Mouse (Mus musculus) forebrain, embryonic 13.5 days (tissue): Measurements from ENCODE around the gene Atg9a. TPM values are rescaled to one million over a fixed set of nuclear protein-coding genes. Genes with fewer than 3 reads are reported as not detected.
A peak's percentile ranks its signal among the peaks of the same experiment; 100 is the strongest.

Source experiments
- ATAC-seq: fragments of 200-750 bp; cut with Nextera tagmentation; 2 replicates; pipeline ENCODE4 v1.8.0; 2017
- H3K27ac ChIP-seq: fragments of 300-500 bp; sonication (generic); 2 replicates; pipeline ENCODE4 v1.5.1; 2015; ENCODE audit warnings: inconsistent platforms, mild to moderate bottlenecking, moderate library complexity
- H3K27me3 ChIP-seq: fragments of 300-500 bp; sonication (generic); 2 replicates; pipeline ENCODE4 v1.6.1; 2015; ENCODE audit warnings: mild to moderate bottlenecking, inconsistent platforms
- H3K36me3 ChIP-seq: fragments of 300-500 bp; sonication (generic); 2 replicates; pipeline ENCODE4 v1.6.1; 2015; ENCODE audit warnings: mild to moderate bottlenecking, inconsistent platforms; ENCODE audit not compliant: poor library complexity, severe bottlenecking
- H3K4me1 ChIP-seq: fragments of 300-500 bp; sonication (generic); 2 replicates; pipeline ENCODE4 v1.6.1; 2015; ENCODE audit warnings: inconsistent platforms
- H3K4me2 ChIP-seq: fragments of 300-500 bp; sonication (generic); 2 replicates; pipeline ENCODE4 v1.6.1; 2015; ENCODE audit warnings: inconsistent platforms, mild to moderate bottlenecking, moderate library complexity
- H3K4me3 ChIP-seq: fragments of 300-500 bp; sonication (generic); 2 replicates; pipeline ENCODE4 v1.5.1; 2015; ENCODE audit warnings: mild to moderate bottlenecking, inconsistent platforms
- H3K9ac ChIP-seq: fragments of 300-500 bp; sonication (generic); 2 replicates; pipeline ENCODE4 v1.6.1; 2015; ENCODE audit warnings: mild to moderate bottlenecking, inconsistent platforms
- H3K9me3 ChIP-seq: fragments of 300-500 bp; sonication (generic); replicated peaks from 2 replicates; pipeline ENCODE4 v1.6.1; 2016; ENCODE audit warnings: inconsistent platforms
- WGBS: fragments of 180-500 bp; shearing (Covaris S2); methylation state at CpG from one replicate; pipeline ENCODE4 v1.1.7; 2015; 5-methylcytosine and 5-hydroxymethylcytosine counted together
- polyA plus RNA-seq: library from polyadenylated mRNA; unstranded; fragments of >200 nt; fragmentation: Nextera tagmentation; extraction: Ambion mirVana; gene quantifications from 2 replicates; pipeline ENCODE4 v1.2.1, GENCODE M21; 2015

The Atg9a gene
- polyA plus RNA-seq, 1 experiment from 2014 or later, result 29.7 TPM

- Histone ChIP-seq H3K4me1 (peaks cover 9% of the 10 kb centered on the region), H3K27ac (no peak overlapping the region), H3K4me3 (no peak overlapping the region), H3K27me3 (no peaks in the 10 kb centered on the region), H3K9ac (no peak overlapping the region), H3K9me3 (no peaks in the 10 kb centered on the region), H3K36me3 (peaks cover 71% of the 10 kb centered on the region), H3K4me2 (no peak overlapping the region)
- 95% methylated on average over 11 of the region's 11 CpGs for WGBS
- no peak for ATAC-seq
Measured at GRCm38 (mm10) chr1:75185495-75185894, 6.5 kb downstream of the Atg9a start.

GRCm38 (mm10) chr1:75182160-75182559 lies 9.8 kb downstream of the Atg9a start:
- 79% methylated on average over 4 of the region's 4 CpGs for WGBS
- no peaks in the 10 kb centered on the region for H3K27me3 ChIP-seq

DNA sequence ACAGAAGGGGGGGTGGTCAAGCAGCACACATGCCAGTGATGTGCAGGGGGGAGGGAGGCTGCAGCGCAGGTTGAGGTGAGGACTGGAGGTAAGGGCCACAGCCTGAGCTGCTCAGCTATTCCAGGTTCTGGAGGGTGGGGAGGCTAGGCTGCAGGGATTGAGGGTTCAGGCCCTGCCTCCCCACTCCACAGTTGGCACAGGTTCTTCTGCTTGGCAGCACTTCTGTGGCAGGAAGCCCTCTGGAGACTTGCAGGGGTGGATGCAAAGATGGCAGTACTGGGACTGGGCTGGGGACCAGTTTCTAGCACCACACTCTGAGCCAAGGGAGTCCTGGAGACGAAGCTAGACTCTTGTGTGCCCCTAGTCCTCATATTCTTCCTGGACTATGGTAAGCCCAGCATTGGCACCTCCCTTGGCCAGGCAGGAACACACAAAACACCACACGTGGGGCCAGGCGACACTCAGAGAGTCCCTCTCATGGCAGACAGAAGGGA lies 10.6 kb downstream of the Atg9a start:
- no peak for ATAC-seq
- 85% methylated on average over 4 of the region's 4 CpGs for WGBS
- H3K4me3 ChIP-seq, result no peak overlapping the region
- H3K27me3 ChIP-seq, result no peaks in the 10 kb centered on the region
- peaks cover 67% of the 10 kb centered on the region for H3K36me3 ChIP-seq
- H3K4me2 ChIP-seq, result no peak overlapping the region
- H3K9ac ChIP-seq, result no peak overlapping the region
- H3K9me3 ChIP-seq, result no peaks in the 10 kb centered on the region
- H3K4me1 ChIP-seq, result peaks cover 28% of the 10 kb centered on the region
- no peak overlapping the region for H3K27ac ChIP-seq

More at GRCm38 (mm10) chr1:75182160-75182559, 9.8 kb downstream of the Atg9a start:
- no peaks in the 10 kb centered on the region for H3K9me3 ChIP-seq
- H3K36me3 ChIP-seq, result peaks cover 67% of the 10 kb centered on the region
- no peak overlapping the region for H3K27ac ChIP-seq
- no peak overlapping the region for H3K4me3 ChIP-seq
- peaks cover 28% of the 10 kb centered on the region for H3K4me1 ChIP-seq
- no peak overlapping the region for H3K4me2 ChIP-seq
- ATAC-seq, result no peak
- no peak overlapping the region for H3K9ac ChIP-seq

DNA sequence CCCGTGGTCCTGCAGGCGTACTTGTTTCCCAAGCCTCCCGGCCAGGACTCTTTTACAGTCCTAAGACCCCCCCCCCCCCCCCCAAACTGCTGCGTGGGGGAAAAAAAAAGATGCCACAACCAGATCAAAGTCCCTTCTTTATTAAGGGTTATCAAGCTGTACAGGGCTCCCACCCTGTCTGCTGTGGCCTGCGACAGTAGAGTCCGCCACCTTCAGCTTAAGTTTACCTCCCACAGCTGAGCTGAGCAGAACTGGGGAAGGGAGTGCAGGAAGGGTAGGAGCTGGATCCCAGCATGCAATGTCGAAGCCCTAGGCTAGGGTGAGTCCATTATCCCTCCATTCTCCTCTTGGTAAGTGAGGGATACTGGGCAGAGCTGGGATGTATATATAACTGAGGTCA lies 11.3 kb downstream of the Atg9a start:
- peaks cover 67% of the 10 kb centered on the region for H3K36me3 ChIP-seq
- peak overlapping the region; percentile 97 for H3K4me2 ChIP-seq
- peaks cover 28% of the 10 kb centered on the region for H3K4me1 ChIP-seq
- no peaks in the 10 kb centered on the region for H3K27me3 ChIP-seq
- no peak for ATAC-seq
- H3K27ac ChIP-seq, result no peak overlapping the region
- 34% methylated on average over 7 of the region's 7 CpGs for WGBS
- H3K9me3 ChIP-seq, result no peaks in the 10 kb centered on the region
- H3K4me3 ChIP-seq, result peak overlapping the region; percentile 59
- no peak overlapping the region for H3K9ac ChIP-seq

DNA sequence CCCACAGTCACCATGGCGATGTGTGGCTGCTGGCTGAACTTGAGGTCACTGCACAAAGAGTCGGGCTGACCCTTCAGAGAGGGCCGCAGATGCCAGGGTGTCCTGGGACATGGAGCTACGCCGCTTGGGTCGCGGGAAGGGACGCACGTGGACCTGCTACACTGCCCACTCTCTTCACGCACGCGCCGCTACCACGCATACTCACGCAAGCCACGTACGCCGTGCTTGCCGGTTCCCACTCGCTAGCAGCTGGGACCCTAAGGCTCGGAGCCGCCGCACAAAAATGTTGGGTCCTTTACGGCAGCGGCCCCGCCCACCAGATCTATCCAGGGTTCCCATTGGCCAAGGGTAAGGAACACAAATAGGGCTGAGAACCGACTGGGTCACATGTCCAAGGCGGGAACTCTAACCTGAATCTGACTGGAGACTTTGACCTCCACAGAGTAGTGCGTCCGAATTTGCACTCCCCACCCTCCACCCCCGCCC lies 11.8 kb downstream of the Atg9a start, which contains the start of gene Abcb6:
Abcb6 (minus strand) TSS at position 288 of the 486 bp plus-strand sequence.
- H3K9me3 ChIP-seq, result no peaks in the 10 kb centered on the region
- peak within 1 kb of the TSS; percentile 73 for H3K9ac ChIP-seq
- peak within 1 kb of the TSS; percentile 40; the same call in 1 of the 2 replicates for H3K27ac ChIP-seq
- no peaks in the 10 kb centered on the region for H3K27me3 ChIP-seq
- WGBS, result under 1% methylated on average over 31 of the region's 31 CpGs
- peaks cover 28% of the 10 kb centered on the region for H3K4me1 ChIP-seq
- H3K4me3 ChIP-seq, result peak within 1 kb of the TSS; percentile 59
- H3K4me2 ChIP-seq, result peak within 1 kb of the TSS; percentile 97
- H3K36me3 ChIP-seq, result peaks cover 67% of the 10 kb centered on the region
- ATAC-seq, result peak; percentile 95

DNA sequence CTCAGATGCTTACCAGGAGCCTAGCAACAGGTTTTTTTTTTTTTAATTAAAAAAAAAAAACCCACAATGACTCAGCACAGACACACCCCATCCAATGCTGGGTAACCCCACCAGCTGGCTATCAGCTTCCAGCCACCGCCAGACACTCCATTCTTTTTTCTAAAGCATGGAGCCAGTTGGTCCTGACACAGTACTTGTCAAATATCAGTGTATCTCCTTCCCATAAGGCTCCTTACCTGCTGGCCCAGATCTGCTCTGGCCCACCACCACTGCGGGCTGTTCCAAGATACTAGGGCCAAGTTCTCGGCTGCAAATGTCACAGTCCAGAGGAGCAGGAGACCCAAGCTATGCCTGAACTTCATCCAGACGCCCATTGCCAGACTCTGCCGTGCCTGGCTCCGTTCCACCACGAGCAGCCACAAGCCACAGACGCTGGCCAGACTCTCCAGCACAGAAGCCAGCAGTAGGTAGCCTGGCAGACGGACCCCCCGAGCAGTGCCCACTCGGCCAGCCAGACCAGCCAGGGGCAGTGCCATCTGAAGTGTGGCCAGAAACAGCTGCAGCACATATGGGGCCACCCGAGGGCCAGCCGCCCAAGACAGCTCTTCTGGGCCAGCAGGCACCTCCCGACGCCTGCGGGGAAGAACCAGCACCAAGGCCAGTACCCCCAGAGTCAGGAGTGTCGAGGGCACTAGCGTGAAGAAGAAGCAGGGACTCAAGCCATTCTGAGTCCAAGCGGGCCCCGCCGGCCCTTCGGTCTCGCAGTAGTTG lies 12.5 kb downstream of the Atg9a start:
- H3K36me3 ChIP-seq, result peaks cover 66% of the 10 kb centered on the region
- H3K4me3 ChIP-seq, result peak overlapping the region; percentile 59
- ATAC-seq, result no peak; the same call in none of the 2 replicates
- peak overlapping the region; percentile 97 for H3K4me2 ChIP-seq
- peak overlapping the region; percentile 73 for H3K9ac ChIP-seq
- H3K27ac ChIP-seq, result peak overlapping the region; percentile 40; the same call in 1 of the 2 replicates
- H3K27me3 ChIP-seq, result no peaks in the 10 kb centered on the region
- H3K9me3 ChIP-seq, result no peaks in the 10 kb centered on the region
- 9% methylated on average over 23 of the region's 23 CpGs for WGBS
- H3K4me1 ChIP-seq, result peaks cover 28% of the 10 kb centered on the region

GRCm38 (mm10) chr1:75168472-75169464 lies 23.2 kb downstream of the Atg9a start, which contains the start of gene Zfand2b:
Gene Zfand2b, plus strand, starts transcription at chr1:75168646.
- Histone ChIP-seq H3K27me3 (no peaks in the 10 kb centered on the region), H3K9ac (peak within 1 kb of the TSS; percentile 70), H3K36me3 (peaks cover 39% of the 10 kb centered on the region), H3K4me2 (peak within 1 kb of the TSS; percentile 69), H3K9me3 (no peaks in the 10 kb centered on the region), H3K4me1 (peaks cover 8% of the 10 kb centered on the region), H3K4me3 (peak within 1 kb of the TSS; percentile 76), H3K27ac (peak within 1 kb of the TSS; percentile 89)
- 1% methylated on average over 51 of the region's 59 CpGs for WGBS
- ATAC-seq, result peak; percentile 97

- Histone ChIP-seq H3K9ac (no peak overlapping the region), H3K4me2 (peak overlapping the region; percentile 69), H3K4me3 (peak overlapping the region; percentile 76), H3K27ac (no peak overlapping the region), H3K36me3 (peaks cover 32% of the 10 kb centered on the region), H3K9me3 (no peaks in the 10 kb centered on the region), H3K4me1 (peaks cover 8% of the 10 kb centered on the region), H3K27me3 (no peaks in the 10 kb centered on the region)
- 6% methylated on average over 7 of the region's 7 CpGs for WGBS
- peak; percentile 46; the same call in 1 of the 2 replicates for ATAC-seq
Measured at GRCm38 (mm10) chr1:75168093-75168471, 23.9 kb downstream of the Atg9a start.

DNA sequence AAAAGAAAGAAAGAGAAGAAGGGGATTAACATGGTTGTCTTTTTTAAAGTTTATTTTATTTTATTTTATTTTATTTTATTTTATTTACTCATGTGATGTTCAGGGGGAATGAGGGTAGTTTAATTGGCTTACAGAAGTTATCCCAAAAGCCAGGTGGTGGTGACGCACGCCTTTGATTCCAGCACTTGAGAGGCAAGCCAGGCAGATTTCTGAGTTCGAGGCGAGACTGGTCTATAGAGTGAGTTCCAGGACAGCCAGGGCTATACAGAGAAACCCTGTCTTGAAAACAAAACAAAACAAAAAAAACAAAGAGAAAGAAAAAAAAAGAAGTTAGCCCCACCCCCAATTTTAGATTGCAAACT lies 31.8 kb downstream of the Atg9a start:
- Histone ChIP-seq H3K4me3 (no peak overlapping the region), H3K4me1 (no peaks in the 10 kb centered on the region), H3K9ac (no peak overlapping the region), H3K36me3 (no peaks in the 10 kb centered on the region), H3K27me3 (no peaks in the 10 kb centered on the region), H3K27ac (no peak overlapping the region), H3K4me2 (no peak overlapping the region), H3K9me3 (no peaks in the 10 kb centered on the region)
- ATAC-seq, result no peak
- 76% methylated on average over 4 of the region's 4 CpGs for WGBS

- ATAC-seq, result no peak
- no peak overlapping the region for H3K4me2 ChIP-seq
- no peaks in the 10 kb centered on the region for H3K4me1 ChIP-seq
- no peak overlapping the region for H3K9ac ChIP-seq
- no peak overlapping the region for H3K4me3 ChIP-seq
- H3K36me3 ChIP-seq, result no peaks in the 10 kb centered on the region
- no peaks in the 10 kb centered on the region for H3K27me3 ChIP-seq
- no peak overlapping the region for H3K27ac ChIP-seq
- WGBS, result 69% methylated on average over 5 of the region's 5 CpGs
- no peaks in the 10 kb centered on the region for H3K9me3 ChIP-seq
Measured at GRCm38 (mm10) chr1:75159540-75160255, 32.3 kb downstream of the Atg9a start.

DNA sequence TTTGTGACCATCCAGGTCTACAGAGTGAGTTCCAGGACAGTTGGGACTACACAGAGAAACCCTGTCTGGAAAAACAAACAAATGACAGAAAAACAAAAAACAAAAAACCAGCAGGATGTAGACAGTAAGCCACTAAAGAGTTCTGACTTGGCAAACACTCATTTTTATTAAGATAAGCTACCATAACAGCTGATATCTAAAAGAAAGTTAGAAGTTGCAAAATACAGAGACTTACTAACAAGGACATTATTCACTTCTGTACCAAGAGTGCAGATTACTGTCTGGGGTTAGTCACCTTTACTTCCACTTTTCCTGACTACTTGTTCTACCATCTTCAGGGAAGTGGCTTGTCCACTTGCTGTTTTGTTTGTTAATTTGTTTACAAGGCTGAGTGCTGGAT lies 33.0 kb downstream of the Atg9a start:
- no peaks in the 10 kb centered on the region for H3K27me3 ChIP-seq
- no peak overlapping the region for H3K4me2 ChIP-seq
- no peak overlapping the region for H3K4me3 ChIP-seq
- H3K4me1 ChIP-seq, result no peaks in the 10 kb centered on the region
- no peaks in the 10 kb centered on the region for H3K36me3 ChIP-seq
- no peak overlapping the region for H3K9ac ChIP-seq
- H3K27ac ChIP-seq, result no peak overlapping the region
- no peak for ATAC-seq
- H3K9me3 ChIP-seq, result no peaks in the 10 kb centered on the region
